Mouse (Mus musculus): ENCODE measurements around the gene Cisd3. TPM values are rescaled to one million over a fixed set of nuclear protein-coding genes. Genes with fewer than 3 reads are reported as not detected.
"Not testable (repeated sequence)": the region's sequence is repeated elsewhere in the genome, so short reads cannot be mapped to it uniquely, and the experiment has no call there.

Gene Cisd3
- total RNA-seq, 1 experiment = 49.9 TPM

GRCm38 (mm10) chr11:97702393-97702745, 16.7 kb downstream of the Cisd3 start:
- in situ Hi-C loops (cut with MboI; ENCODE audit: low sequenced_read_pairs in 2 of 2, unreplicated experiment in 2 of 2) = no loop called here
- H3K36me3 ChIP-seq (ENCODE audit: control insufficient read depth, insufficient read depth, low read length, poor library complexity, severe bottlenecking) = peaks cover 22% of the 10 kb centered on the region
- no peaks in the 10 kb centered on the region for H3K9me3 ChIP-seq (ENCODE audit: control insufficient read depth, insufficient read depth, low read depth, low read length)

DNA sequence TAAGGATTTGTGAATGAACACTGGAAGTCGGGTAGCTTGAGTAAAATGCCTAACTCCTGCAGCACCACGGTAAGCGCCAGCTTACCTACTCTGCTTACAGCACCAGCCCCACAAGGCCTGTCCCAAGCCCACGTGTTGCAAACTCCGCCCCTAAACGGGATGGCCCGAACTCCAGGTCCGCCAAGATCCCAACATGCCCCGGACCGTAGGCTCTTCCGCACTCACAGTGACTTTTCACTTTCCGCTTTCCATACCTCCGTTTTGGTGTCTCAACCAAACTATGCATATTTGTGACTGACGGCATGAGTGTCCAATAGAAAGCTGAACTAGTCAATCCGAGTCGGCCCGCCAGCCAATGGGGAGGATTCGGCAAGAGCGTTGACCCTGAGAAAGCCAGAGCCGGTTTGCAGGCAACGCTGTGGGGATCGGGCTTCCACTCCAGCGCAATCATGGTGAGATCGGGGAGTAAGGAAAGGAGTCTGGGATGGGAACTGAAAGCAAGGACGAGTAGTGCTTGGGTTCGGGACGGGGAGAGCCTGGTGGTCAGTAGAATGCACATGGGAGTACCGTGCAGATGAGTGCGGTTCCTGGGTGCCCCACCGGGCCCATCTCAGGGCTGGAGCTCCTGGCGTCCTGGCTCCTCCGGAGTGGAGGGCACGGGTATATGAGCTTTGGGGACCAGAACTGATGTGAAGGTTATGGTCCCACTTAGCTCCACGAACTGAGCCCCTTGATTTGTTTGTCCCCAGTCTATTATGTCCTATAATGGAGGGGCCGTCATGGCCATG, 17.6 kb downstream of the Cisd3 start, which contains the start of gene Psmb3:
TSS of gene Psmb3 (plus strand) at position 361 of the 788 bp plus-strand sequence.
- H3K9ac ChIP-seq (ENCODE audit: insufficient read depth, low read depth, low read length, poor library complexity, severe bottlenecking) = peak within 1 kb of the TSS; percentile 87
- peak; percentile 96 for TF ChIP-seq CHD2 (IDR thresholded peaks at IDR 0.05; ENCODE audit: low read depth, low read length)
- TF ChIP-seq ZNF384 (IDR thresholded peaks at IDR 0.05; ENCODE audit: low read depth, low read length) = no peak
- peak; percentile 86 for TF ChIP-seq MAFK (IDR thresholded peaks at IDR 0.05; ENCODE audit: insufficient read depth, low read depth, low read length)
- TF ChIP-seq HCFC1 (IDR thresholded peaks at IDR 0.05; ENCODE audit: borderline replicate concordance, insufficient read depth, low read length) = peak; percentile 72; the same call in 1 of the 2 replicates
- TF ChIP-seq ZC3H11A (IDR thresholded peaks at IDR 0.05; ENCODE audit: borderline replicate concordance, low read depth, low read length) = no peak
- H3K4me1 ChIP-seq (ENCODE audit: control insufficient read depth in 2 of 2, insufficient read depth in 2 of 2, low read length in 2 of 2, poor library complexity in 1 of 2) = peaks cover 0 to 11% of the 10 kb centered on the region in 2 experiments; a peak in 1 of 4 replicates
- DNase-seq (ENCODE audit: low read depth, low spot score) = peak; percentile 100
- no peaks in the 10 kb centered on the region for H3K9me3 ChIP-seq (ENCODE audit: control insufficient read depth, insufficient read depth, low read depth, low read length)
- in situ Hi-C loops (cut with MboI; ENCODE audit: low sequenced_read_pairs in 2 of 2, unreplicated experiment in 2 of 2) = no loop called here
- peak within 1 kb of the TSS; percentile 78 to 99 for H3K4me3 ChIP-seq (ENCODE audit: insufficient read depth in 1 of 2, low read depth in 1 of 2, low read length in 2 of 2, poor library complexity in 1 of 2, severe bottlenecking in 1 of 2)
- peak within 1 kb of the TSS; percentile 40 for H3K27ac ChIP-seq (ENCODE audit: insufficient read depth, low read depth, low read length, poor library complexity, severe bottlenecking)
- H3K36me3 ChIP-seq (ENCODE audit: control insufficient read depth, insufficient read depth, low read length, poor library complexity, severe bottlenecking) = peaks cover 22% of the 10 kb centered on the region

More at GRCm38 (mm10) chr11:97702393-97702745, 16.7 kb downstream of the Cisd3 start:
- H3K4me1 ChIP-seq (ENCODE audit: control insufficient read depth in 2 of 2, insufficient read depth in 2 of 2, low read length in 2 of 2, poor library complexity in 1 of 2) = peaks cover 1 to 11% of the 10 kb centered on the region in 2 experiments; a peak in 1 of 4 replicates
- no peak for DNase-seq (ENCODE audit: low read depth, low spot score)
- peak overlapping the region; percentile 62 to 99 for H3K4me3 ChIP-seq (ENCODE audit: insufficient read depth in 1 of 2, low read depth in 1 of 2, low read length in 2 of 2, poor library complexity in 1 of 2, severe bottlenecking in 1 of 2)
- TF ChIP-seq ZNF384 (IDR thresholded peaks at IDR 0.05; ENCODE audit: low read depth, low read length) = peak; percentile 91
- peak; percentile 88 for TF ChIP-seq MAFK (IDR thresholded peaks at IDR 0.05; ENCODE audit: insufficient read depth, low read depth, low read length)
- TF ChIP-seq HCFC1 (IDR thresholded peaks at IDR 0.05; ENCODE audit: borderline replicate concordance, insufficient read depth, low read length) = no peak
- H3K27ac ChIP-seq (ENCODE audit: insufficient read depth, low read depth, low read length, poor library complexity, severe bottlenecking) = no peak overlapping the region
- H3K9ac ChIP-seq (ENCODE audit: insufficient read depth, low read depth, low read length, poor library complexity, severe bottlenecking) = peak overlapping the region; percentile 43

DNA sequence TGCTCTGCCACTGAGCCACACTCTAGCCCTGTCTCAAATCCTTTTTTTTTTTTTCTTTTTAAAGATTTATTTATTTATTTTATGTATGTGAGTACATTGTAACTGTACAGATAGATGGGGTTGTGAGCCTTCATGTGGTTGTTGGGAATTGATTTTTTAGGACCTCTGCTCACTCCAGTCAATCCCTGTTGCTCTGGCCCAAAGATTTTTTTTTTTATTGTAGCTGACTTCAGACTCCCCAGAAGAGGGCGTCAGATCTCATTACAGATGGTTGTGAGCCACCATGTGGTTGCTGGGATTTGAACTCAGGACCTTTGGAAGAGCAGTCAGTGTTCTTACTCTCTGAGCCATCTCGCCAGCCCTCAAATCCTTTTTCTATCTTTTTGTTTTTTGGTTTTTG, 24.4 kb downstream of the Cisd3 start:
- peak; percentile 72 for TF ChIP-seq ZNF384 (IDR thresholded peaks at IDR 0.05; ENCODE audit: low read depth, low read length)
- H3K4me1 ChIP-seq (ENCODE audit: control insufficient read depth in 2 of 2, insufficient read depth in 2 of 2, low read length in 2 of 2, poor library complexity in 1 of 2); H3K9me3 ChIP-seq (ENCODE audit: control insufficient read depth, insufficient read depth, low read depth, low read length); H3K4me3 ChIP-seq (ENCODE audit: insufficient read depth in 1 of 2, low read depth in 1 of 2, low read length in 2 of 2, poor library complexity in 1 of 2, severe bottlenecking in 1 of 2); in situ Hi-C loops (cut with MboI; ENCODE audit: low sequenced_read_pairs in 2 of 2, unreplicated experiment in 2 of 2); H3K9ac ChIP-seq (ENCODE audit: insufficient read depth, low read depth, low read length, poor library complexity, severe bottlenecking); DNase-seq (ENCODE audit: low read depth, low spot score); H3K27ac ChIP-seq (ENCODE audit: insufficient read depth, low read depth, low read length, poor library complexity, severe bottlenecking): not testable (repeated sequence)
- H3K36me3 ChIP-seq (ENCODE audit: control insufficient read depth, insufficient read depth, low read length, poor library complexity, severe bottlenecking) = peaks cover 32% of the 10 kb centered on the region

GRCm38 (mm10) chr11:97711200-97711900, 25.7 kb downstream of the Cisd3 start:
- Histone ChIP-seq H3K4me1 (ENCODE audit: control insufficient read depth in 2 of 2, insufficient read depth in 2 of 2, low read length in 2 of 2, poor library complexity in 1 of 2) (peaks cover 0 to 2% of the 10 kb centered on the region in 2 experiments; a peak in 1 of 4 replicates), H3K9ac (ENCODE audit: insufficient read depth, low read depth, low read length, poor library complexity, severe bottlenecking) (no peak overlapping the region), H3K27ac (ENCODE audit: insufficient read depth, low read depth, low read length, poor library complexity, severe bottlenecking) (no peak overlapping the region), H3K36me3 (ENCODE audit: control insufficient read depth, insufficient read depth, low read length, poor library complexity, severe bottlenecking) (peaks cover 26% of the 10 kb centered on the region), H3K4me3 (ENCODE audit: insufficient read depth in 1 of 2, low read depth in 1 of 2, low read length in 2 of 2, poor library complexity in 1 of 2, severe bottlenecking in 1 of 2) (no peak overlapping the region), H3K9me3 (ENCODE audit: control insufficient read depth, insufficient read depth, low read depth, low read length) (no peaks in the 10 kb centered on the region)
- in situ Hi-C loops (cut with MboI; ENCODE audit: low sequenced_read_pairs in 2 of 2, unreplicated experiment in 2 of 2) = no loop called here
- DNase-seq (ENCODE audit: low read depth, low spot score) = no peak
- TF ChIP-seq ZC3H11A (IDR thresholded peaks at IDR 0.05; ENCODE audit: borderline replicate concordance, low read depth, low read length) (no peak), MAFK (IDR thresholded peaks at IDR 0.05; ENCODE audit: insufficient read depth, low read depth, low read length) (no peak), ZNF384 (IDR thresholded peaks at IDR 0.05; ENCODE audit: low read depth, low read length) (no peak), HCFC1 (IDR thresholded peaks at IDR 0.05; ENCODE audit: borderline replicate concordance, insufficient read depth, low read length) (no peak), CHD2 (IDR thresholded peaks at IDR 0.05; ENCODE audit: low read depth, low read length) (no peak)

Measured in ES-E14 (cell line).